ENCODE assay signal across 9 mouse cellular contexts in the genomic region with DNA sequence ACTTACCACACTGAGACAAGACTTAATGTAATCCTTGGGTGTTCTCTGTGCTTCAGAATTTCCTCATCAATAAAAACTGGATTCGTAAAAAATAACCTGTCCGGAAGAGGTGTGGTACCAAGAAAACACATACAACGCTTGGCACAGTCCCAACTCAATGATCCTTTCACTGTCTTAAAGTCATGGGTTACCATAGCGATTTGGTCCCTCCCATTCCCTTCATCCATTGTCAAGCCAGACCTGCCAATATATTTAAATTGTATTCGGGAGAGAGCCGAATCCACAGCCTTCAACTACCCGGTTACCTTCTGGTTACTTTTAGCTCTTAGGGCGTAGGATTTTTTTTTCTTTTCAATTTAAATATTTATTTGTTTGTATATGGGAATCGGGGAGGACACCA. TPM values are rescaled to one million over a fixed set of nuclear protein-coding genes. Genes with fewer than 3 reads are reported as not detected.
DNase-seq lines count a peak whose midpoint lies in the region; ATAC-seq lines count a peak whose summit lies in the region.
"Had no signal": no experiment of that assay in that cellular context is flagged by ENCODE, and none has a peak within 500 bp of the region (broad histone marks: within the 10 kb centered on the region; RNA-seq: fewer than 3 reads in every experiment).

No protein-coding gene starts in this region.

- H3K9me3 ChIP-seq in heart, embryonic 12.5 days (replicated peaks), result no peaks in the 10 kb centered on the region
- H3K9me3 ChIP-seq in lung, embryonic 15.5 days, result no peaks in the 10 kb centered on the region
- no peaks in the 10 kb centered on the region for H3K9me3 ChIP-seq in embryonic facial prominence, embryonic 10.5 days
- H3K9me3 ChIP-seq: limb, embryonic 13.5 days had no signal

- H3K4me1 ChIP-seq in heart, embryonic 12.5 days (replicated peaks), result peaks cover 9% of the 10 kb centered on the region
- H3K4me1 ChIP-seq in lung, embryonic 15.5 days, result peaks cover 5% of the 10 kb centered on the region
- H3K4me1 ChIP-seq in embryonic facial prominence, embryonic 10.5 days, result peaks cover 18% of the 10 kb centered on the region

- H3K9ac ChIP-seq in heart, embryonic 12.5 days, result no peak overlapping the region; the same call in 1 of the 2 replicates
- H3K9ac ChIP-seq in lung, embryonic 15.5 days, result no peak overlapping the region
- H3K9ac ChIP-seq: limb, embryonic 13.5 days had no signal

- WGBS in heart, embryonic 12.5 days, result 42% methylated on average over 9 of the region's 9 CpGs
- WGBS in lung, embryonic 15.5 days, result 41% methylated on average over 9 of the region's 9 CpGs
- 37% methylated on average over 9 of the region's 9 CpGs for WGBS in embryonic facial prominence, embryonic 10.5 days

- H3K4me3 ChIP-seq in heart, embryonic 12.5 days, result 0 out of 2 replicates have a peak overlapping the region, but pooled peaks have one; percentile 75
- H3K4me3 ChIP-seq in lung, embryonic 15.5 days, result no peak overlapping the region
- peak overlapping the region; percentile 80; the same call in 1 of the 2 replicates for H3K4me3 ChIP-seq in embryonic facial prominence, embryonic 10.5 days

- no peak overlapping the region for H3K27ac ChIP-seq in heart, embryonic 12.5 days (ENCODE audit: poor library complexity, severe bottlenecking)
- H3K27ac ChIP-seq in lung, embryonic 15.5 days, result no peak overlapping the region
- no peak overlapping the region for H3K27ac ChIP-seq in embryonic facial prominence, embryonic 10.5 days (replicated peaks)
- H3K27ac ChIP-seq: limb, embryonic 13.5 days had no signal

- H3K27me3 ChIP-seq in heart, embryonic 12.5 days (replicated peaks), result 0 out of 2 replicates have a peak, but pooled peaks cover 6% of the 10 kb centered on the region
- H3K27me3 ChIP-seq in lung, embryonic 15.5 days, result peaks cover 16% of the 10 kb centered on the region
- H3K27me3 ChIP-seq in embryonic facial prominence, embryonic 10.5 days (replicated peaks; ENCODE audit: low read depth, poor library complexity, severe bottlenecking), result peaks cover 60% of the 10 kb centered on the region

- H3K4me2 ChIP-seq in heart, embryonic 12.5 days, result peak overlapping the region; percentile 95
- peak overlapping the region; percentile 96; the same call in 1 of the 2 replicates for H3K4me2 ChIP-seq in lung, embryonic 15.5 days

- H3K36me3 ChIP-seq in heart, embryonic 12.5 days, result 0 out of 2 replicates have a peak, but pooled peaks cover 1% of the 10 kb centered on the region
- H3K36me3 ChIP-seq in lung, embryonic 15.5 days, result no peaks in the 10 kb centered on the region
- no peaks in the 10 kb centered on the region for H3K36me3 ChIP-seq in embryonic facial prominence, embryonic 10.5 days (replicated peaks)

- no peak for ATAC-seq in heart, embryonic 12.5 days (ENCODE audit: insufficient number of reproducible peaks, low FRiP score)
- no peak for ATAC-seq in lung, embryonic 15.5 days (ENCODE audit: borderline replicate concordance, extremely low read depth, low FRiP score, low TSS enrichment)

- intact Hi-C loops in gastrocnemius, postnatal 14 days (cut with DNase I; ENCODE audit: low total_unique reads), result no loop called here

- DNase-seq in heart, adult 8-10 months (ENCODE audit: low spot score), result no peak
- DNase-seq in lung, postnatal 36 days, result no peak
- DNase-seq in embryonic facial prominence, embryonic 10.5 days (ENCODE audit: low spot score), result no peak
- DNase-seq in neural tube, embryonic 10.5 days (ENCODE audit: extremely low spot score, low spot score), result peak; percentile 14
- no peak for DNase-seq in gastrocnemius, postnatal 14 days
- no peak for DNase-seq in layer of hippocampus, adult 9-10 months (ENCODE audit: low spot score)

RNA-seq across cellular contexts. Expression of a gene that starts 1.0 kb away (rescaled TPM):
- 39.5 and 39.8 TPM in 2 replicates for polyA plus RNA-seq in heart, embryonic 12.5 days (2016; fragmentation: Nextera tagmentation; extraction: Ambion mirVana)
- total RNA-seq in heart, adult 8-10 months (2022), result 10 to 100 TPM; 51.6 to 63.6 (median 58.9) TPM
- 1.4 and 2.5 TPM in 2 replicates for polyA plus RNA-seq in lung, embryonic 15.5 days (2015; fragmentation: Nextera tagmentation; extraction: Ambion mirVana)
- 0.65 and 0.82 TPM in 2 replicates for polyA plus RNA-seq in embryonic facial prominence, embryonic 10.5 days (2016; fragmentation: Nextera tagmentation; extraction: Ambion mirVana)
- total RNA-seq in gastrocnemius, postnatal 14 days (2021), result 1 to 10 TPM; 2.0 to 2.3 TPM

Comparison
In these comparisons a context has a peak if more than half of its experiments do, and no peak if none do; other contexts are left out.
1. RNA of a gene that starts 1.0 kb away (polyA plus RNA-seq): 39.5 to 39.8 TPM in heart, embryonic 12.5 days; 1.4 to 2.5 TPM in lung, embryonic 15.5 days and 0.65 to 0.82 TPM in embryonic facial prominence, embryonic 10.5 days; every median in the first group is over 10 times any median in the second.